Mouse (Mus musculus): ENCODE measurements at regions not wholly inside any gene's neighbourhood (a gene's known extent, or its start where the extent isn't known, plus 50 kb on each side); places are given as distances from the start of the nearest gene placed in this dataset.

GRCm38 (mm10) chr2:147247981-147248514, 54.0 kb upstream of the Nkx2-2 start:
- H3K4me2 ChIP-seq (ENCODE audit: insufficient read depth, low read depth, poor library complexity, severe bottlenecking), result no peak overlapping the region
- H3K4me3 ChIP-seq (replicated peaks in 1 of 3; ENCODE audit: low read depth in 2 of 3, low read length in 2 of 3, poor library complexity in 1 of 3), result no peak overlapping the region
- in situ Hi-C loops (cut with MboI; ENCODE audit: low pct_ligation_motif_present, low pct_unique_long_range_greater_than_20kb, low sequenced_read_pairs), result no loop called here
- peaks cover 24% of the 10 kb centered on the region for H3K27me3 ChIP-seq (replicated peaks)
- no peak overlapping the region for H3K9ac ChIP-seq (ENCODE audit: insufficient read depth, low read depth)
- no peaks in the 10 kb centered on the region for H3K9me3 ChIP-seq (replicated peaks; ENCODE audit: low read length)
- no peak overlapping the region for H3K27ac ChIP-seq (ENCODE audit: insufficient read depth, low read depth)
- dilution Hi-C loops (cut with MboI; ENCODE audit: extremely low pct_ligation_motif_present, extremely low pct_unique_long_range_greater_than_20kb, low sequenced_read_pairs), result no loop called here
- H3K36me3 ChIP-seq (replicated peaks in 1 of 2; ENCODE audit: control insufficient read depth in 1 of 2, insufficient read depth in 1 of 2, low read length in 1 of 2), result no peaks in the 10 kb centered on the region
- TF ChIP-seq TBP (conservative IDR thresholded peaks at IDR 0.05; ENCODE audit: low read depth, low read length) (no peak), ELF1 (IDR thresholded peaks at IDR 0.05; ENCODE audit: low read depth, low read length) (no peak), MAFK (IDR thresholded peaks at IDR 0.05; ENCODE audit: insufficient replicate concordance, low read length) (no peak), POLR2AphosphoS2 (IDR thresholded peaks at IDR 0.05; ENCODE audit: low read depth, low read length) (no peak), EP300 (IDR thresholded peaks at IDR 0.05; ENCODE audit: low read length) (no peak), SIN3A (IDR thresholded peaks at IDR 0.05; ENCODE audit: low read length) (no peak), USF1 (IDR thresholded peaks at IDR 0.05; ENCODE audit: low read depth, low read length) (no peak), ZNF384 (IDR thresholded peaks at IDR 0.05; ENCODE audit: low read depth, low read length) (no peak), JUN (IDR thresholded peaks at IDR 0.05; ENCODE audit: insufficient read depth, low read depth, low read length) (no peak), MXI1 (IDR thresholded peaks at IDR 0.05; ENCODE audit: low read depth, low read length) (no peak), KAT2A (IDR thresholded peaks at IDR 0.05; ENCODE audit: insufficient replicate concordance, low read length) (no peak), E2F4 (IDR thresholded peaks at IDR 0.05; ENCODE audit: insufficient replicate concordance, low read depth, low read length) (no peak)
- H3K79me2 ChIP-seq (replicated peaks; ENCODE audit: control insufficient read depth, extremely low read depth, insufficient read depth, poor library complexity, severe bottlenecking), result no peaks in the 10 kb centered on the region
- no peaks in the 10 kb centered on the region for H3K4me1 ChIP-seq (ENCODE audit: control insufficient read depth in 1 of 2, insufficient read depth in 2 of 2)
- DNase-seq (ENCODE audit: extremely low read depth), result no peak

GRCm38 (mm10) chr2:147247238-147247637, 53.2 kb upstream of the Nkx2-2 start:
- no peak for TF ChIP-seq MAFK (IDR thresholded peaks at IDR 0.05; ENCODE audit: insufficient replicate concordance, low read length)
- DNase-seq (ENCODE audit: extremely low read depth), result no peak
- no peaks in the 10 kb centered on the region for H3K79me2 ChIP-seq (replicated peaks; ENCODE audit: control insufficient read depth, extremely low read depth, insufficient read depth, poor library complexity, severe bottlenecking)
- no peak overlapping the region for H3K4me3 ChIP-seq (replicated peaks in 1 of 3; ENCODE audit: low read depth in 2 of 3, low read length in 2 of 3, poor library complexity in 1 of 3)
- H3K4me1 ChIP-seq (ENCODE audit: control insufficient read depth in 1 of 2, insufficient read depth in 2 of 2), result no peaks in the 10 kb centered on the region
- H3K36me3 ChIP-seq (replicated peaks in 1 of 2; ENCODE audit: control insufficient read depth in 1 of 2, insufficient read depth in 1 of 2, low read length in 1 of 2), result no peaks in the 10 kb centered on the region
- dilution Hi-C loops (cut with MboI; ENCODE audit: extremely low pct_ligation_motif_present, extremely low pct_unique_long_range_greater_than_20kb, low sequenced_read_pairs), result no loop called here
- H3K9me3 ChIP-seq (replicated peaks; ENCODE audit: low read length), result no peaks in the 10 kb centered on the region
- H3K27ac ChIP-seq (ENCODE audit: insufficient read depth, low read depth), result no peak overlapping the region
- H3K9ac ChIP-seq (ENCODE audit: insufficient read depth, low read depth), result no peak overlapping the region
- peaks cover 23% of the 10 kb centered on the region for H3K27me3 ChIP-seq (replicated peaks)
- H3K4me2 ChIP-seq (ENCODE audit: insufficient read depth, low read depth, poor library complexity, severe bottlenecking), result no peak overlapping the region
- in situ Hi-C loops (cut with MboI; ENCODE audit: low pct_ligation_motif_present, low pct_unique_long_range_greater_than_20kb, low sequenced_read_pairs), result no loop called here

GRCm38 (mm10) chr2:147244406-147244805, 50.4 kb upstream of the Nkx2-2 start:
- peaks cover 20% of the 10 kb centered on the region for H3K27me3 ChIP-seq (replicated peaks)
- H3K4me1 ChIP-seq (ENCODE audit: control insufficient read depth in 1 of 2, insufficient read depth in 2 of 2), result no peaks in the 10 kb centered on the region
- no peaks in the 10 kb centered on the region for H3K9me3 ChIP-seq (replicated peaks; ENCODE audit: low read length)
- H3K79me2 ChIP-seq (replicated peaks; ENCODE audit: control insufficient read depth, extremely low read depth, insufficient read depth, poor library complexity, severe bottlenecking), result no peaks in the 10 kb centered on the region
- no peak for DNase-seq (ENCODE audit: extremely low read depth)
- no peaks in the 10 kb centered on the region for H3K36me3 ChIP-seq (replicated peaks in 1 of 2; ENCODE audit: control insufficient read depth in 1 of 2, insufficient read depth in 1 of 2, low read length in 1 of 2)
- in situ Hi-C loops (cut with MboI; ENCODE audit: low pct_ligation_motif_present, low pct_unique_long_range_greater_than_20kb, low sequenced_read_pairs) (no loop called here), dilution Hi-C loops (cut with MboI; ENCODE audit: extremely low pct_ligation_motif_present, extremely low pct_unique_long_range_greater_than_20kb, low sequenced_read_pairs) (no loop called here)
- TF ChIP-seq USF1 (IDR thresholded peaks at IDR 0.05; ENCODE audit: low read depth, low read length), result no peak
- TF ChIP-seq CTCF (conservative IDR thresholded peaks at IDR 0.05 in 1 of 2, IDR thresholded peaks at IDR 0.05 in 1 of 2; ENCODE audit: low read depth in 2 of 2, low read length in 2 of 2), result no peak
- no peak for TF ChIP-seq SIN3A (IDR thresholded peaks at IDR 0.05; ENCODE audit: low read length)
- TF ChIP-seq TBP (conservative IDR thresholded peaks at IDR 0.05; ENCODE audit: low read depth, low read length), result no peak
- TF ChIP-seq KAT2A (IDR thresholded peaks at IDR 0.05; ENCODE audit: insufficient replicate concordance, low read length), result no peak
- no peak for TF ChIP-seq RCOR1 (conservative IDR thresholded peaks at IDR 0.05; ENCODE audit: low read depth, low read length)
- TF ChIP-seq USF2 (conservative IDR thresholded peaks at IDR 0.05; ENCODE audit: low read depth, low read length), result no peak
- TF ChIP-seq E2F4 (IDR thresholded peaks at IDR 0.05; ENCODE audit: insufficient replicate concordance, low read depth, low read length), result no peak
- TF ChIP-seq IRF4 (IDR thresholded peaks at IDR 0.05; ENCODE audit: low read depth, low read length), result no peak
- TF ChIP-seq ZKSCAN1 (IDR thresholded peaks at IDR 0.05; ENCODE audit: borderline replicate concordance, low read depth, low read length), result no peak
- TF ChIP-seq RAD21 (IDR thresholded peaks at IDR 0.05; ENCODE audit: low read depth, low read length), result no peak
- no peak for TF ChIP-seq NELFE (IDR thresholded peaks at IDR 0.05; ENCODE audit: low read depth, low read length)
- no peak for TF ChIP-seq EP300 (IDR thresholded peaks at IDR 0.05; ENCODE audit: low read length)
- no peak for TF ChIP-seq GABPA (IDR thresholded peaks at IDR 0.05; ENCODE audit: insufficient replicate concordance, low read depth, low read length)
- no peak for TF ChIP-seq TCF12 (IDR thresholded peaks at IDR 0.05; ENCODE audit: low read depth, low read length)
- no peak overlapping the region for H3K4me2 ChIP-seq (ENCODE audit: insufficient read depth, low read depth, poor library complexity, severe bottlenecking)
- no peak overlapping the region for H3K4me3 ChIP-seq (replicated peaks in 1 of 3; ENCODE audit: low read depth in 2 of 3, low read length in 2 of 3, poor library complexity in 1 of 3)
- H3K27ac ChIP-seq (ENCODE audit: insufficient read depth, low read depth), result no peak overlapping the region
- H3K9ac ChIP-seq (ENCODE audit: insufficient read depth, low read depth), result no peak overlapping the region

Measured in CH12.LX (cell line).